Comparison of ENCODE assay signal across 22 mouse cellular contexts in genomic region chr3:55754981-55755608, GRCm38 (mm10). TPM values are rescaled to one million over a fixed set of nuclear protein-coding genes. Genes with fewer than 3 reads are reported as not detected.
DNase-seq lines count a peak whose midpoint lies in the region; ATAC-seq and TF ChIP-seq lines count a peak whose summit lies in the region.
"Had no signal": no experiment of that assay in that cellular context is flagged by ENCODE, and none has a peak within 500 bp of the region (broad histone marks: within the 10 kb centered on the region; RNA-seq: fewer than 3 reads in every experiment).

No protein-coding gene starts in this region.

- H3K4me2 ChIP-seq in forebrain, embryonic 14.5 days (ENCODE audit: low read length), result no peak overlapping the region
- no peak overlapping the region for H3K4me2 ChIP-seq in forebrain, embryonic 11.5 days (ENCODE audit: low read depth, low read length, severe bottlenecking)
- 0 out of 2 replicates have a peak overlapping the region, but pooled peaks have one; percentile 5 for H3K4me2 ChIP-seq in midbrain, embryonic 13.5 days (replicated peaks)
- no peak overlapping the region for H3K4me2 ChIP-seq in kidney, embryonic 15.5 days
- H3K4me2 ChIP-seq: heart, embryonic 15.5 days; liver, embryonic 15.5 days had no signal

- H3K9me3 ChIP-seq in forebrain, embryonic 14.5 days (replicated peaks; ENCODE audit: control insufficient read depth, low read length), result no peaks in the 10 kb centered on the region
- no peaks in the 10 kb centered on the region for H3K9me3 ChIP-seq in forebrain, embryonic 11.5 days (ENCODE audit: control insufficient read depth, low read length)
- no peaks in the 10 kb centered on the region for H3K9me3 ChIP-seq in midbrain, embryonic 13.5 days
- H3K9me3 ChIP-seq in kidney, embryonic 15.5 days (replicated peaks), result no peaks in the 10 kb centered on the region
- H3K9me3 ChIP-seq: heart, embryonic 15.5 days; limb, embryonic 12.5 days; liver, embryonic 15.5 days had no signal

- WGBS in forebrain, embryonic 14.5 days, result 9% methylated on average over 6 of the region's 6 CpGs
- 27% methylated on average over 6 of the region's 6 CpGs for WGBS in forebrain, embryonic 11.5 days
- 19% methylated on average over 6 of the region's 6 CpGs for WGBS in midbrain, embryonic 13.5 days
- 87% methylated on average over 6 of the region's 6 CpGs for WGBS in kidney, embryonic 15.5 days

- H3K27ac ChIP-seq in forebrain, embryonic 14.5 days (ENCODE audit: low read depth, low read length), result peak overlapping the region; percentile 6; the same call in 1 of the 2 replicates
- H3K27ac ChIP-seq in forebrain, embryonic 11.5 days (ENCODE audit: low read depth, low read length), result no peak overlapping the region
- H3K27ac ChIP-seq in left cerebral cortex, adult 2 months, result peak overlapping the region; percentile 56; the same call in 1 of the 2 replicates
- peak overlapping the region; percentile 88 for H3K27ac ChIP-seq in midbrain, embryonic 13.5 days
- no peak overlapping the region for H3K27ac ChIP-seq in kidney, embryonic 15.5 days
- H3K27ac ChIP-seq: heart, adult 2 months; heart, embryonic 15.5 days; liver, embryonic 15.5 days had no signal

- H3K27me3 ChIP-seq in forebrain, embryonic 14.5 days (replicated peaks; ENCODE audit: control insufficient read depth, insufficient read depth, low read length), result peaks cover 23% of the 10 kb centered on the region
- H3K27me3 ChIP-seq in forebrain, embryonic 11.5 days (ENCODE audit: control insufficient read depth, insufficient read depth, low read length), result peaks cover 61% of the 10 kb centered on the region
- H3K27me3 ChIP-seq in midbrain, embryonic 13.5 days, result no peaks in the 10 kb centered on the region
- no peaks in the 10 kb centered on the region for H3K27me3 ChIP-seq in kidney, embryonic 15.5 days
- H3K27me3 ChIP-seq: heart, embryonic 15.5 days; limb, embryonic 12.5 days; liver, embryonic 15.5 days had no signal

- H3K4me3 ChIP-seq in forebrain, embryonic 14.5 days (ENCODE audit: low read depth, low read length), result no peak overlapping the region
- H3K4me3 ChIP-seq in forebrain, embryonic 11.5 days (ENCODE audit: low read depth, low read length), result no peak overlapping the region
- no peak overlapping the region for H3K4me3 ChIP-seq in left cerebral cortex, adult 2 months
- no peak overlapping the region for H3K4me3 ChIP-seq in midbrain, embryonic 13.5 days (replicated peaks)
- no peak overlapping the region for H3K4me3 ChIP-seq in kidney, embryonic 15.5 days (replicated peaks)
- H3K4me3 ChIP-seq: heart, adult 2 months; heart, embryonic 15.5 days; limb, embryonic 12.5 days; liver, embryonic 15.5 days; myocyte had no signal

- TF ChIP-seq CTCF in left cerebral cortex, adult 2 months (IDR thresholded peaks at IDR 0.05), result no peak

- peaks cover 32% of the 10 kb centered on the region for H3K4me1 ChIP-seq in forebrain, embryonic 14.5 days (ENCODE audit: control insufficient read depth, insufficient read depth, low read length)
- peaks cover 2% of the 10 kb centered on the region; the same call in 1 of the 2 replicates for H3K4me1 ChIP-seq in forebrain, embryonic 11.5 days (replicated peaks; ENCODE audit: control insufficient read depth, insufficient read depth, low read length)
- H3K4me1 ChIP-seq in midbrain, embryonic 13.5 days (replicated peaks), result peaks cover 70% of the 10 kb centered on the region
- H3K4me1 ChIP-seq in kidney, embryonic 15.5 days, result no peaks in the 10 kb centered on the region
- H3K4me1 ChIP-seq: liver, embryonic 15.5 days had no signal

- intact Hi-C loops in left cerebral cortex, adult 2 months (cut with DNase I), result no loop called here

- no peak overlapping the region for H3K9ac ChIP-seq in forebrain, embryonic 14.5 days (ENCODE audit: low read length)
- H3K9ac ChIP-seq in forebrain, embryonic 11.5 days (ENCODE audit: low read length), result no peak overlapping the region
- H3K9ac ChIP-seq in midbrain, embryonic 13.5 days (replicated peaks), result no peak overlapping the region
- H3K9ac ChIP-seq in kidney, embryonic 15.5 days, result no peak overlapping the region
- H3K9ac ChIP-seq: heart, embryonic 15.5 days; limb, embryonic 12.5 days; liver, embryonic 15.5 days had no signal

- DNase-seq in forebrain, embryonic 14.5 days (ENCODE audit: low spot score), result no peak
- no peak for DNase-seq in forebrain, embryonic 11.5 days (ENCODE audit: low spot score)
- no peak for DNase-seq in left cerebral cortex, adult 2 months (ENCODE audit: extremely low spot score in 1 of 2, low spot score in 2 of 2)
- DNase-seq in left cerebral cortex, adult 18-20 months (ENCODE audit: low spot score in 2 of 2), result no peak
- no peak for DNase-seq in kidney, adult 11 months
- no peak for DNase-seq in urinary bladder, postnatal 4 days (ENCODE audit: low spot score in 2 of 2)
- DNase-seq: adrenal gland, adult 2 months; cerebellum, adult 11-12 months; cerebellum, postnatal 25 days; gastrocnemius, postnatal 10 days; heart, adult 2 months; kidney, adult 8-10 months; lung, postnatal 10 days; right cerebral cortex, postnatal 25 days had no signal

- H3K36me3 ChIP-seq in forebrain, embryonic 14.5 days (ENCODE audit: control insufficient read depth, insufficient read depth, low read length), result no peaks in the 10 kb centered on the region
- H3K36me3 ChIP-seq in forebrain, embryonic 11.5 days (ENCODE audit: control insufficient read depth, insufficient read depth, low read length), result no peaks in the 10 kb centered on the region
- no peaks in the 10 kb centered on the region for H3K36me3 ChIP-seq in midbrain, embryonic 13.5 days
- H3K36me3 ChIP-seq in kidney, embryonic 15.5 days, result no peaks in the 10 kb centered on the region
- H3K36me3 ChIP-seq: heart, embryonic 15.5 days; limb, embryonic 12.5 days; liver, embryonic 15.5 days had no signal

- no peak for ATAC-seq in forebrain, embryonic 14.5 days
- no peak for ATAC-seq in forebrain, embryonic 11.5 days (replicated peaks; ENCODE audit: low FRiP score)
- ATAC-seq in midbrain, embryonic 13.5 days, result 0 out of 2 replicates have a peak, but pooled peaks have one; percentile 9
- ATAC-seq in kidney, embryonic 15.5 days (replicated peaks; ENCODE audit: low FRiP score), result no peak

RNA-seq across cellular contexts. Expression of gene Mab21l1, which starts 27.2 kb away (rescaled TPM):
- 18.2 and 20.6 TPM in 2 replicates for polyA plus RNA-seq in forebrain, embryonic 14.5 days (2014; fragmentation: Nextera tagmentation; extraction: Ambion mirVana)
- 16.6 and 20.5 TPM in 2 replicates for polyA plus RNA-seq in forebrain, embryonic 11.5 days (2014; fragmentation: Nextera tagmentation; extraction: Ambion mirVana)
- total RNA-seq in left cerebral cortex, adult 2 months (2021), result 1 to 10 TPM; 1.7 to 2.0 TPM
- total RNA-seq in left cerebral cortex, adult 18-20 months (2021), result 1 to 10 TPM; 1.8 to 2.1 TPM
- polyA plus RNA-seq in midbrain, embryonic 13.5 days (2015; fragmentation: Nextera tagmentation; extraction: Ambion mirVana), result 157 and 181 TPM in 2 replicates
- polyA plus RNA-seq in kidney, embryonic 15.5 days (2015; fragmentation: Nextera tagmentation; extraction: Ambion mirVana), result 0.98 and 1.8 TPM in 2 replicates
- total RNA-seq: megakaryocyte, adult 5-6 weeks; MEL had no signal

Comparison
In these comparisons a context has a peak if more than half of its experiments do, and no peak if none do; other contexts are left out.
1. H3K27ac ChIP-seq: peak in forebrain, embryonic 14.5 days (single experiment), left cerebral cortex, adult 2 months (single experiment) and midbrain, embryonic 13.5 days (single experiment); none in forebrain, embryonic 11.5 days (single experiment) and kidney, embryonic 15.5 days (single experiment).